Mouse (Mus musculus) left cerebral cortex, postnatal 36 days (tissue): ENCODE data around the gene Mpv17l2. TPM values are rescaled to one million over a fixed set of nuclear protein-coding genes. Genes with fewer than 3 reads are reported as not detected.

Source experiments
- DNase-seq, 2 experiments: peaks; one replicate each; pipeline ENCODE4 v3.0.0; 2021 to 2022; ENCODE audit warnings: low spot score in 2 of 2, mixed read lengths in 1 of 2
- intact Hi-C: fragments of 180-260 bp; cut with DNase I; formaldehyde crosslinking; loops from one replicate; pipeline ENCODE4 v1.15.1; 2025
- total RNA-seq, 2 experiments: library from RNA; stranded (reverse); gene quantifications; 2 replicates each; pipeline ENCODE4 v1.2.3; 2021

Mpv17l2 gene
- total RNA-seq, 2 experiments from 2014 or later, result 33.9 to 41.5 TPM

DNA sequence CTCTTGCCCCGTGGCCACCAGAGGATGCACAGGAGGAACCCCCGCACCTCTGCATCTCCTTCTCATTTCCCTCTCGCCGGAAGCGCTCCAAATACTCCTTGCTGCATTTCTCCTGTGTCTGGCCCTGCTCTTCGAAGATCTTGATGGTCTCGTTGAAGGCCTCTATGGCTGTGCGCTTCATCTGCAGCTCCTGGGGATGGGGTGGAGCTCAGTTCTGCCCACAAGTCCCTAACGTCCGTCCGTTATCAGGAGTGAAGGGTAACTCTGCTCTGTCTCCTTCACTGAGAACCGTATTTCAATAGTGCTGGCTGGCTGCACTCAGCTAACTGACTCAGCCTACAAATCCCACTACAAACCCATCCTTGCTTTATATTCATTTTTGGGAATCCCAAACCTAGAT is 9.1 kb upstream of the Mpv17l2 start:
- no peak for DNase-seq
- intact Hi-C loops, result loop anchor here (5.0 kb wide), 1 partner anchor 72 kb away; no protein-coding TSS in a partner anchor

DNA sequence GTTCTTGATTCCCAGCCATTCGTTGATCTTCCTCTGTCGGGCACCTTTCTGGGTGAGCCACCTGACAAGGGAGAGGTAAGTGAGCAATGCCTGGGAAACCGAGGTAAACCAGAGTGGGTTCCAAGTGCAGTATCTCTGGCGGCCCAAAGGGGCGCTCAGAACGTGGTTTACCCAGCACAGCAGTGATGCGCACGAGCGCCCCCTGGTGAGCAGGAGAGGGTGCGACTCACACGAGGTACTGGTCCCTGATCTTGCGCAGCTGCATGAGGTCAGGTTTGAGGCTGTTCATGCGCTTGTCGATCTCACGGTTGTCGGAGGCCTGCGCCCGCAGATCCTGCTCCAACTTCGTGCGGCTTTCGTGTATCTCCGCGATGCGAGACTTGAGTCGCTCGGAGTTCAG is 8.6 kb upstream of the Mpv17l2 start:
- peak; percentile 92 to 94 for DNase-seq
- intact Hi-C loops, result loop anchor here (5.0 kb wide), 1 partner anchor 73 kb away; no protein-coding TSS in a partner anchor

DNA sequence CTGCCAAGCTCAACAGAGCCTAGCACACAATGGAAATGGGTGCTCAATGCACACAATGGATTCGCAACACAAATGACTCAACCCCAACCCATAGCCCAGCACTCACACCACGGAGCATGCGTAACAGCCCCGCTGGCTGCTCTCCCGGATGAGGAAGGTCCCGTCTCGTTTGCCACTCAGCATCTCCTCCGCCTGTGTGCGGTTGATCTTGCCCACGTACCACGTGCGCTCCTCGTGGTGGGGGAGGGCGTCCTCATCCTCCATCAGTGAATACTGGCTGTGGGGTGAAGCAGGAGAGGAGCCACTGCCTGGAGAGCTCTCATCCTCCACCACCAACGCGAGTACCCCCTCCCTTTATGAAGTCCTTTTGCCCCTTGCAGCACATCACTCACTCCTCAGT is 8.2 kb upstream of the Mpv17l2 start:
- DNase-seq, result no peak
- intact Hi-C loops, result loop anchor here (5.0 kb wide), 1 partner anchor 73 kb away; no protein-coding TSS in a partner anchor

DNA sequence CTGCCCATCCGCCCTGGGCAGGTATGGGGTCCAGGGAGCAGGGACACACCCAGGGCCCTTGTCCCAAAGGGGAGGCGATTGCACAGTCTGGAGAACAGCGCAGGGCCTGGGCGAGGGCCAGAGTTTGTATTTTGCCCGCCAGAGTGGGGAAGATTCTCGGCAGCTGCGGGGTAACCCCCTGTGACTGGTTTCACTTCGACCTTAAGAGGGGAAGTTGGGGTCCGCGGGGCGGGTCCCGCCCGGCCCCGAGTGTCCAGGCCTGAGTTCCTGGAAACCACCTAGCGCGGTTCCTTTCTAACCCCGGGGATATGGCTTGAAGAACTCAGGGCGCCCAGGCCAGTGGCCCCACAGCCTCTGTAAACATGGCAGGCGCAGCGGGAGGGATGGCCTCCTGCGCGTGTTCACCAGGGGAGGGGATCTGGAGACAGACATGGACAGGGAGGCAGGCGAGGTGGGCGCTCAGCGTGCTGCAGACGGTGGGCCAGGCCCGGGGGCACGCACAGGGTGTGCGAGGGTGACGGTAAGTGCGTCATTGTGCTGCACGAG is 7.6 kb upstream of the Mpv17l2 start:
- no peak for DNase-seq
- intact Hi-C loops, result loop anchor here (5.0 kb wide), 1 partner anchor 74 kb away; no protein-coding TSS in a partner anchor

DNA sequence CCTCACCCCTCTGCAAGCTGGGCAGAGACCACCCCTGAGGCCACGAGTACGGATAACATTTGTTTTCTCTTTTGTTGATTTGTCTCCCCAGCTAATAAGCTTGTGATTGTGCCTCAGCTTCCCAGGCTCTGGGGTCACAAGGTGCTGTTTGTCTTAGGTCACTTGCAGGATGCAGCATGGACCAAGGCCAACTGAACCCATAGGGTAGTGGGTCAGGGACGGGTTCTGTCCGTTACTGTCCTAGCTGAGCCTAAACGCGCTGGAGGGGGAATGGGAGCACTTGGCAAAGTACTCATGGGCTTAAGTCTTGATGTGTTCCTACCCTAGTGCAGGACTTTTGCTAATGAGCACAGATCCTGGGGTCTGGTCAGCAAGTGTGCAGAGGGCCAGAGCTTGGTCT is 6.8 kb upstream of the Mpv17l2 start:
- no peak for DNase-seq
- intact Hi-C loops, result loop anchor here (5.0 kb wide), 1 partner anchor 75 kb away; no protein-coding TSS in a partner anchor

DNA sequence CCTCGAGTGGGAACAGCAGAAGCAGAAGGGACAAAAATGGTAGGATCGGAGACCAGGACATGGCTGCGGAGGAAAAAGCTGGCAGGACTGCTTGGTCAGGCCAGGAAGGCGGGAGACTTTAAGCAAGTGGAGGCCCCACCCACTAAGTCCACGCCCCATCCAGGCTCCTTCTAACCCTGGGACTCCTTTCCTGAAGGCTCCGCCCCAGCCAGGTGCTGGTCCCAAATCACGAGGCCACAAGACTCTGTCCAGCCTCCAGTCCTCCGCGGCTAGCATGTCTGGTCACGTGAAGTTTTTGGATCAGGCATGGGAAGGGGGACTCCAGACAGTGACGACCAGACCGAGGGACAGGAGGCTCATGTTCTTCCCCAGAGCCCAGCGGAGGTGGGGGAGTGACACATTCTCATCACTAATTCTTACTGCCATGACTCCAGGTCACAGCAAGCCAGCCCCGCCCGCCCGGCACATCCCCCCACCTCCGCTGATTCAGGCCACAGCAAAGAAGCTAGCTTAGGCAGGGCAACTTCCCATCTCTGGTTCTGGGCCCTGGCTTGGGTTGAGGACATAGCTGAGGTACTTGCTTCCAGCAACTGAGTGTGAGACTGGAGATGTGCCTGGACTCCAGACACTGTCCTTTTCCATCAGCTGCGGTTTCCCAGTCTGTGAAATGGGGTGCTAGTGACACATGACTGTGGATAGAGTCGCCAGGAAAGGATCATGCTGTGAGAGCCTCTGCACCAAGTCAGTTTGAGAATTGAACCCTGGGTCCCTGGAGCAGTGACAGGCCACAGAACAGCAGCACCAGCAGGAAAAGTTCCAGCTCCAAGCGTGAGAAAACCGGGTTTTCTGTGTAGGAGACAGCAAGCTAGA is 6.1 kb upstream of the Mpv17l2 start:
- intact Hi-C loops, result loop anchor here (5.0 kb wide), 1 partner anchor 75 kb away; no protein-coding TSS in a partner anchor
- DNase-seq, result no peak

DNA sequence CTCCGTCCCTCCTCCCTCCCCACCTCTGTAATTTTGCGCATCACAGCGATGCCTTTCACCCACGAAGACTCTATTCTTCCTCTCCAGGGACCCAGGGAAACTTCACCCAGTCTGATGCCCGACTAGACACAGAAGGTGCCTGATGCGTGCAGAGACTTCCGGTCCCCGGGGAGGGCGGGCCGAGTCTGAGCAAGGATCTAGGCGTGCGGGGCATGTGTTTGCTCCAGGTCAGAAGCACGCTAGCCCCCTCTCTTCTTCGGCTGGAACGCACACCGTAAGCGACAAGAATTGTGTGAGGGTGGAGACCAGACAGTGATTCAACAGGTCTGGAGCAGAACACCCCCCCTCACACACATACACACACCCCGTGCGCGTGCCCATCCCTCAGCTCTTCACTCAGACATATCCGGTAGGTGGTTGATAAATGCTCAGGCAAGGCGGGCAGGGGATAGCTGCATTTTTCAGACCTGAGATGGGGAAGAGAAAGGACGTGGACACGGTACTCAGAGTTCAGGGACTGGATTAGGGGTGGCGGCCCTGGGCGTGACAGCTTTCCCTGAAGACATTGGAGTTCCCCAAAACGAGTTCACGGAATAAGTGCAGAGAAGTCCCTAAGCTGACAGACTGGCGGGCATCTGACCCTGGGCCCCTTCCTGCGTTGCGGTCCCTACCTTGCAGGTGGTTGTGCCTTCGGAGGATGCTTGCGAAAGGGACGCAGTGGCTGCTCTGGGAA is 5.3 kb upstream of the Mpv17l2 start:
- no peak for DNase-seq
- intact Hi-C loops, result loop anchor here (5.0 kb wide), 1 partner anchor 76 kb away; no protein-coding TSS in a partner anchor

DNA sequence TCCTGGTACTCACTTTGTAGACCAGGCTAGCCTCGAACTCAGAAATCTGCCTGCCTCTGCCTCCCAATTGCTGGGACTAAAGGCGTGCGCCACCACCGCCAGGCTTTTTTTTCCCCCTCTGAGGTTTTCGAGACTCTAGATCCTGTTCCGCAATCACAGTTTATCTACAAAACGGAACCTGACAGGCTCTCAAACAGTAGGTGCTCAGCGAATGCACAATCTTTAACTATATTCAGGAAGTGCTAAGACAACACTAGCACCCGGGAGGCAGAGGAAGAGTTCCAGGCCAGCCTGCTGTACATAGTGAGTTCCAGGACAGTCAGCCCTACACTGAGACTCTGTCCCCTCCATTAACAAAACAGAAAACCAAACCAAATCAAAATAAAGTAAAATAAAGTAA is 4.6 kb upstream of the Mpv17l2 start:
- no peak for DNase-seq
- intact Hi-C loops, result loop anchor here (5.0 kb wide), 1 partner anchor 77 kb away; no protein-coding TSS in a partner anchor

DNA sequence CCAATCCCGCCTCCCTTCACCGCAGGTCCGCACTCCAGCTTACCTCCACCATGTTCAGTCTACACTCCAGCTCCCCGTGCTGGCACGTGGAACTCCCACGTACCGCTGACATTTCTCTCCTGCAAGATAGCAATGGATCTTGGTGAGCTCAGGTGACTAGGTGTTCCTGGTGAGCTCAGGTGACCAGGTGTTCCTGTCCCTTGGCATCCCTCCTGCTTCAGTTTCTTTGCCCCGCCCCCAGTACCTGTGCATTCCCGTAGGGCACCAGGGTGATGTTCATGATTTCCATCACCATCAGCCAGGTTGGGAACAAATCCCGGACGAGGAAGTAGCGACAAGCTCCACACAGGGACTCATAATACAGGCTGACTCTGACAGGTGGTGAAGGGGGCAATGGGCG is 3.9 kb upstream of the Mpv17l2 start:
- DNase-seq, result no peak
- intact Hi-C loops, result loop anchor here (5.0 kb wide), 2 partner anchors 33 to 78 kb away; no protein-coding TSS in a partner anchor

DNA sequence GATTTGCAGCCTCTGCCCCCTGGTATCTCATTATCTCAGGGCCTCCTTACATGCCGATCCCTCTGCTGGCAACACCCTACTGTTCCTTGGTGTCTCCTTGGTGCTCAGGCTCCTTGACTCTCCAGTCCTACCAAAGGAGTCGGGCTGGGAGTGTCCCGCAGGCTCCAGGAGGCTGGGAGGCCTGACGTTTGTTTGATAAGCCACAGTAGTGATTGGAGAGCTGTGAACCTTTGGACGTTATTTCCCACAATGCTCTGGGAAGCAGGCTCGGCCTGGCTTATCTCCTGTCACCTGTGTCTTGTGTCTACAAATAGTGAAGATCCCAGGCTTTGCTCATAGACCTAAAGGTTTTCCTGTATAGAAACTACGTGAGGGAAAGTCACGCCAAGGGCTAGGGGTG is 3.3 kb upstream of the Mpv17l2 start:
- no peak for DNase-seq
- intact Hi-C loops, result loop anchor here (5.0 kb wide), 1 partner anchor 33 kb away; no protein-coding TSS in a partner anchor

DNA sequence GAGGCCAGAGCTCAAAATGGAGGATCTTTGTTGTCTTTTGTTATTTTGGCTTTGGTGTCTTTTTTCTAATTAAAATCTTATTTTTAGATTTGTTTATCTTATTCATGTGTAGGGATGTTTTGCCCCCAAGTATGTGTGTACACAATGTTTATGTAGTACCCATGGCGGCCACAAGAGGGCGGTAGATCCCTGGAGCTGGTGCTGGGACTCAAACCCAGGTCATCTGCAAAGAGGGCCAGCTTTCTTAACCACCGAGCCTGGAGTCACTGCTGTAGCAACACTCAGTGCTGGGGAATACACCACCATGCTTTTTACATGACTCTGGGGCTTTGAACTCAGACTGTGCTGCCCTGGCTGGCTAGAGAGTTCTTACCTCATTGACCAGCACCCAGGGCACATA is 2.6 kb upstream of the Mpv17l2 start:
- intact Hi-C loops, result loop anchor here (5.0 kb wide), 1 partner anchor 34 kb away; no protein-coding TSS in a partner anchor
- DNase-seq, result no peak

DNA sequence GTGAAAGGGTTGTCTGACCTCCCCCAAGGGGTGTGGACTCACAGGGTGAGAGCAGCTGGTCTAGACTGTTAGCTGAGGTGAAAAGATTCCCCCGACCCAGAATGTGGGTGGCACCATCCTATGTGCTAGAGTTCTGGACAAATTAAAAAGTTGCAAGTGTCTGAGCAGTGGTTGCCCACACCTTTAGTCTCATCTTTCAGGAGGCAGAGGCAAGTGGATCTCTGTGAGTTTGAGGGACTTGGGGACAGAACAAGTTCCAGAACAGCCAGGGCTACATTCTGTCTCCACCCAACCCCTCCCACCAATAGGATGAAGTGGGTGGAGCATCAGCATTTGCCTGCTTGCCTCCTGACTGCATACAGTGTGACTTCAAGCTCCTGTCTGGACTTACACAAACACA is 1.4 kb upstream of the Mpv17l2 start:
- intact Hi-C loops, result loop anchor here (5.0 kb wide), 1 partner anchor 35 kb away; no protein-coding TSS in a partner anchor
- DNase-seq, result no peak

DNA sequence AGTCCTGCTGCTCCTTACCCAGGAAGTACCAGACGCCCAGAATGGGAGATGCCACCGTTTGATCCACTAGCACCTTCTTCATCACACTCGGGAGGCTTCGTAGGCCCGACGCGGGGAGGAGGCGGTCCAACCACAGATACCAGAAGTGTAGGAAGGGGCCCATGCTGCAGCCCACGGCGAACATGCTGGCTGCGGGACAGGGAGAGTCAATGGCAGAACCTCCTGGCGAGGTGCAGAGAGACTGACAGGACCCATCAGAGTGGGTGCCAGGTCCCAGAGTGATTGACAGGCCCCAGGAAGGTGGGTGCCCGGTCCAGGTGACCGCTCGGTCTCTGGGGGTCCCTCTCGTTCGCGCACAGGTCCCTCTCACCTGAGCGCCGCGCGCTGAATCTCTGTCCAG is 396 bp downstream of the Mpv17l2 start:
- intact Hi-C loops, result loop anchor here (5.0 kb wide), 1 partner anchor 37 kb away; no protein-coding TSS in a partner anchor
- no peak for DNase-seq

DNA sequence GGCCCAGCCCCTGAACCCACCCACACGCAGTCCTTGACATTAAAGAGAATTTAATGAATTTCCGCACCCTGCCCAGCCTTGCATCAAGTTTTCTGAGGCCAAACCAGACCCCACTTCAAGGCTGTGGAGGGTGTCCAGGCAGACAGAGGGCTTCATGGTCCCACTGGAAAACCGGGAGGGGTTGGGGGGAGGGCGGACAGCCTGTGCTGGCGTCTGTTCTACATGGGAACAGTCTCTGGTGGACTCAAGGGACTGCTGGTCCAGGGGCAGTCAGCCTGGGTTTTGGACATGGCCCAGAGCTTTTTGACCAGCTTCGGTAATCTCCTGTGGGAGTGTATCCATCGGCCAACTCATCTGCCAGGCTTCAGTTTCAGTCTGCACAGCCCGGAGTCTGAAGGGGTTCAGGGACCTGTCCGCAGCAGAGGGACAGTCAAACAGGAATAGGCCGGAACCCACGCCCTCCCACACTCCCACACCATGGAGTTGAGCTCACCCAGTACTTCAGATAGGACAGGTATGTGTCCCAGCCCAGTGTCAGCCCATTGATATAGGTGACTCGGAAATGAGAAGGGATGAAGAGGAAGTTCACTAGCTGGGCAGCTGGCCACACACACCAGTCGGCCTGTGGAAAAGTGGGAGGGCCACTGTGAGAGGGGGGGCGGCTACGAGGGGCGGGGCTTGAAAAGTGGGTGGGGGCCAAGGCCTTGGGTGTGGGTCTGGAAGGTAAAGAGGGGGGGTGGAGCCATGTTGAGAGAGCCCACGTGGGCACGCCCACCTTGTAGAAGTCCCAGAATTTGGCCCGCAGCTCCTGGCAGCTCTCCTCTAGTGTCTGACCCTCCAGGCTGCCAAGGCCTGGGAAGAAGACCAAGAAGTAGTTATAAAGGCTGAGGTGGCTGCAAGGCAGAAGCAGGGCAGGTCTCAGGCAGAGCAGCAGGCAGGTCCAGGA is 1.9 kb downstream of the Mpv17l2 start:
- intact Hi-C loops, result loop anchor here (5.0 to 10.0 kb wide), 2 partner anchors 54 to 147 kb away; partner anchors contain the start of gene Iqcn
- DNase-seq, result peak in 1 of 2 experiments; percentile 26

DNA sequence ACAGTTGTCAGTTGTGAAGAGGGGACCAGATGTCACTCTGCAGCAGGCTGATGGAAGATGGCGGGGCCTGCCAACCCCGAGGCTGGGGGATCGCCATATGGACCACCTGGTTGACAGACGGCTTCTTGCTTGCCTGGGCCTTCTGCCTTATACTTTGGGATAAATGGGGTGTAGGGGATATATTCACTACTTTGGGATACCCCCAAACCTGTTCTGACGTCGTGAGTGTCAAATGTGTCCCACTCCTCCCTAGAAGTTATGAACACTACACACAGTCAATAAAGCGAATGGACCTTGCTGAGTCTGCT is 2.5 kb downstream of the Mpv17l2 start:
- DNase-seq, result peak in 1 of 2 experiments; percentile 10
- intact Hi-C loops, result loop anchor here (5.0 to 10.0 kb wide), 2 partner anchors 53 to 146 kb away; partner anchors contain the start of gene Iqcn

DNA sequence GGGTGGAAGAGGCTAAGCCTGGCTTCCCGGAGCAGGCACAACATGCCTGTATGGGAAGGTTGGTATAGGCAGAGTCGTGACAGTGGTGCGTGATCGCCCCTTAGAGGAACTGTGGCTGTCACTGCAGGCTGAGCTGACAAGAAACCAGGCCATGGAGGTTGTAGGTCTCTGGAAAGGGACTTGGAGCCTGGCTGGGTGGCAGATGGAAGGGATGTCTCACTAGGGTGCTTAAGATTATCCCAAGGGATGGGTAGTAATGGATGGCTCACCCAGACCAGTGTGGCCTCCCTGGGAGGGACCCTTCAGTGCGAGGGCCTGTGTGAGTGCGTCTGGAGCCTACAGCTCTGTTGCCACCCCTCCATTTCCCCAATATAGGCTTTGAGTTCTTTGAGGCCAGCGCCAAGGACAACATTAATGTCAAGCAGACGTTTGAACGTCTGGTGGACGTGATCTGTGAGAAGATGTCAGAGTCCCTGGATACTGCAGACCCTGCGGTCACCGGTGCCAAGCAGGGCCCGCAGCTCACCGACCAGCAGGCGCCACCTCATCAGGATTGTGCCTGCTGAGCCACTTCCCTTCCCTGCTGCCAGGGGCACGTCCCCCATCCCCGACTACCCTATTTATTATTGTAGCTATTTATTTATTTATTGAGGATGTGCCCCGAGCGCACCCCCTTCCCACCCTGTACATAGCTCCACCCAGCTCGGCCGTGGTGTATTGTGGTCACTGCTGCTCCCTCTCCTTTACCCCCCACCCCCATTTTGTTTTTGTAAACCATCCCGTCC is 3.0 kb downstream of the Mpv17l2 start:
- peak in 1 of 2 experiments; percentile 44 for DNase-seq
- intact Hi-C loops, result loop anchor here (5.0 to 10.0 kb wide), 2 partner anchors 53 to 145 kb away; partner anchors contain the start of gene Iqcn

DNA sequence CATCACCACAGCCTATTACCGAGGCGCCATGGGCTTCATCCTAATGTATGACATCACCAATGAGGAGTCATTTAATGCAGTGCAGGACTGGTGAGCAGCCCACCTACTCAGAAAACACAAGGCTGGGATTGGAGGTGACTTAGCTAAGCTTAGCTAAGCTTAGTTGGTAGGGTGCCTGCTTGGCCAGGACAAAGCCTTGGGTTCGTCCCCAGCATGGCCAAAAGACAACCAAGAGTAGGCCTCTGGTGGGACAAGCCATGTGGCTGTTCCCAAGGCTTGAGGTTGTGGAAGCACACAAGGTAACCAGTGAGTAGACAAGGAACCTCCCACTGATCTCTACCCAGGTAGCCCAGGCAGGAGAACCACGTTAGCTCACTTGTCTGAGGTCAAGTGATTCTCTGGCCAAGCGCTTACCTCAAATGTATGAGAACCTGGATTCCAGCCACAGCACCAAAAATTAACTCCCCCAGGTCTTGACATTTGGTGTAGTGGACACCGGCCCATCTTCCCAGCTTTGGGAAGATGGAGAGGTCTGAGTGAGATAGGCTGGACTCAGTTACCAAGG is 4.2 kb downstream of the Mpv17l2 start:
- intact Hi-C loops, result loop anchor here (5.0 to 10.0 kb wide), 2 partner anchors 52 to 144 kb away; partner anchors contain the start of gene Iqcn
- DNase-seq, result peak in 1 of 2 experiments; percentile 2
